Mouse (Mus musculus): Measurements from ENCODE around the gene H2afy2.

- no peak for TF ChIP-seq CTCF (IDR thresholded peaks at IDR 0.05; ENCODE audit: borderline replicate concordance, control insufficient read depth, extremely low read depth, insufficient read depth, low read length, poor library complexity)
- TF ChIP-seq POLR2A (IDR thresholded peaks at IDR 0.05; ENCODE audit: control insufficient read depth, extremely low read depth, insufficient read depth, low read length, poor library complexity) = no peak
Measured at GRCm38 (mm10) chr10:61764689-61765088, 19.3 kb downstream of the H2afy2 start.

Data from thymus, adult 2 months (tissue).